Mouse (Mus musculus) urinary bladder, adult 2 months (tissue): ENCODE results near the gene Btbd35f12. TPM values are rescaled to one million over a fixed set of nuclear protein-coding genes. Genes with fewer than 3 reads are reported as not detected.
"Not testable (repeated sequence)": the region's sequence is repeated elsewhere in the genome, so short reads cannot be mapped to it uniquely, and the experiment has no call there.

Experiments used
- DNase-seq: peaks from one replicate; pipeline ENCODE4 v3.0.0; 2022; ENCODE audit warnings: low spot score
- polyA plus RNA-seq: library from polyadenylated mRNA; depleted of rRNA; stranded (reverse); fragments of >200 nt; gene quantifications from 2 replicates; pipeline ENCODE4 v1.2.3, GENCODE M21; 2012; rRNA removed

The Btbd35f12 gene
- not detected in 2 replicates for polyA plus RNA-seq

DNA sequence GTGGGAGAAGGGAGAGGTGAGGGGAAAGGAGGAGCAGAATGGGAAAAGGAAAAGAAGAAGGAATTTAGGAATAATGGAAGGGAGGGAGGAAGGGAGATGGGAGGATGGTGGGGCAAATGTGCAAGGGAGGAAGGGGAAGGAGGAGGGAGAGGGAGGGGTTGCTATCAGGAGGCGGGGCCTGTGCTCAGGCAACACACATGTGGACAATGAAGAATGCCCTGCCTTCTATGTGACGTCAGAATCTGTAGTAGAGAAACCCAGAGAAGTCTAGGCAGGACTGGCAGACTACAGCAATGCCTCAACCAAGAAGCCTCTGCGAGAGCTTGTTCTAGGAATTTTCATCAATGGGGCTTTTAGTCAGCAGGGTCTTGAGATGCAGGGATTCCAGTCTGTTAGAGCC is at the start of gene Btbd35f12:
Gene Btbd35f12 (plus strand): TSS at position 301 of the 400 bp plus-strand sequence.
- not testable (repeated sequence) for DNase-seq

DNA sequence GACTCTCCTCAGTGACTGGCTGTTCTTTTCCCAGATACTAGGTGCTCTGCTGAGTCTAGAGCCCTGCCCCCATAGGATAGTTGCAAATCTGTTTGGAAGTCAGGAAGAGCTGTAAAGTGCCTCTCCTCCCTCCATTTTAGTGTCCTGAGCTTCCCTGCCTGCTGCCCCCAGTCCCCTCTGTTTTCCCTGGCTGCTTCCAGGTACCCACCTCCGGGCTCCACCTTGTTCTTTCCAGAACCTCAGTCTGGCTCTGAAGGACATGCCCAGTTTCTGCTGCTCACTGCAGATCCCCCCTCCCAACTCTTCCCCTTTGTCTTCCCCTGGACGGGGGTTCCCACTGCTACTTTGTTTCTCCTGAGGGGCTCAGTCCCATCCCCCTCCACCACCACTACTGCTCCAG is 40.1 kb downstream of the Btbd35f12 start:
- DNase-seq: peak; percentile 23

Other genes with a start within 250 kb of the Btbd35f12 start
- not detected in 2 replicates for gene Spin2-ps6, start 78.5 kb upstream of the Btbd35f12 start, polyA plus RNA-seq